Mouse (Mus musculus) layer of hippocampus, adult 11-12 months (tissue): Measurements from ENCODE around the gene Ppp1r15b.
A peak's percentile ranks its signal among the peaks of the same experiment; 100 is the strongest.

ENCODE experiments used
- DNase-seq: peaks from one replicate; pipeline ENCODE4 v3.0.0; 2022; ENCODE audit warnings: low spot score

Ppp1r15b gene

DNA sequence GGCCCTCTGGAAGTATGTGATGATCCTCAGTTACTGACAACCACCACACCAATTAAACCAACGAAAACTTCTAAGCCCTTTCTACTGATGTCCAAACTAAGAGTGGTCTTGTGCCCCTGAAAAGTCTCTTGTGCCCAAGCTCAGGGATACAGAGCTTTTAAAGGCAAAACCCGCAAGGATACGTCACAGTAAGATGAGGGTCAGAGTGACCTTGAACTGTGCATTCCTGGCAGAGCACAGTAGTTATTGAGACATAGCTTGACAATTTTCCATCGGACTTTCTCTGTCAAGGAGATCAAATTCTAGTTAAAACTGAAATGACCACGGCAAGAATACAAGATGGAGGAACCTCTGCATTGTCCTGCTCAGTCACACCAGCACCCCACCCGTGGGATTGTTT is 9.7 kb upstream of the Ppp1r15b start:
- no peak for DNase-seq

DNA sequence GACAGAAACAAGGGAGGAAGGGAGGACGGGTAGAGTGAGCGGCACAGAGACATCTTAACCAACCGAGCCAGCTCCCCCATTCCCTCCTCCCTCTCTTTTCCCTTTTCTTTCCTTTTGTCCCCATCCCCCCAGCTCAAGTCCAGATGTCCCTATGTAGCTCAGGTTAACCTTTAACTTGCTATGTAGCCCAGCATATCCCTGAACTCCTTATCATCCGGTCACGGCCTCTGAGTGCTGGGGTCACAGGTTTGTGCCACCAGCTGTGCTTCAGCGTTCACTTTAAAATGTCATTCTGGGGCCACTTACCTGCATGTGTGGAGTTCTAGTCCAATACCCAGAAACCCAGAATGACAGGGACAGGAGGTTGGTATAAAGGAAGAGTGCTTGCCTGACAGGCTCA is 6.8 kb upstream of the Ppp1r15b start:
- DNase-seq = no peak

DNA sequence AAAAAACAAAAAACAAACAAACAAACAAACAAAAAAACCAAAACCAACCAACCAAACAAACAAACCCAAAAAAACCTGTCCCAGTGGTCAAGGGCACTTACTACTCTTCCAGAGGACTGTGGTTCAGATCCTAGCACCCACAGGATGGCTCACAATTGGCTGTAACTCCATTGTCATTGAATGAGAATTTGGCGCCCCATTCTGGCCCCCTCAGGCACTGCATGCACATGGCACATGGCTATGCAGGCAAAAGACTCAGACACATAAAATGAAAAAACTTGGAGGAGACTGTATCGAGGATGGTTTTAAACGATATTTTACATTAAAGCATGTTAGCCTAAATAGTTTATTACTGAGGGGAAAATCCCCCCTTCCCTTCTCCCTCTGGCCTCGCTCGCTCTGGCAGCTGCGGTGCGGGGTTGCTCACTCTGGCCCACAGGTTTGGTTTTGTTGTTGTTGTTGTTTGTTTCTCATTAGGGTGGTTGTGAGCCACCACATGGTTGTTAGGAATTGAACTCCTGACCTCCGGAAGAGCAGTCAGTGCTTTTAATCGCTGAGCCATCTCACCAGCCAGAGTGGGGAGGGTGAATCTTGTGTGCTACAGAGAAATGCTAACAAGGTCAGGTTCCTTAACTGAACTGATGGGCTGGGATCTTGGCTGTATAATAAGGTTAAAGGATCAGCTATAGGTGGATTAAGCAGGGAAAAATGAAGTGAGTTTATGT is 5.1 kb upstream of the Ppp1r15b start:
- no peak for DNase-seq

DNA sequence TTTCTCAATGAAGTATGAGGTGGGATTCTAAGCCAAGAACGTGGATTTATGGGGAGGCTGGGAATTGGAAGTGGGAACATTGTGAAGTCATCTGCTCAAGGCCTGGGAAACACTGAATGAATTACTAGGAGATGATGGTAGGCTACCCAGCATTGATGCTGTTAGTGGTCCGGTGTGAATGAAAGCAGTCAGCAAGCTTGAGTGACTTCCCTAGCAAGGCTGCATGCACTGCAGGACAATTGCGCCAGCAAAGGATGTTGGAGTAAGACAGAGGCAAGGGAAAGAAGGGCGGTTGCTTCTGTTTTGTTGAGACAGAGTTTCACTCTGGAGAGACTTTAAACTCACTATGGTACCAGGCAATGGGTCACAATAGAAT is 4.6 kb upstream of the Ppp1r15b start:
- no peak for DNase-seq

DNA sequence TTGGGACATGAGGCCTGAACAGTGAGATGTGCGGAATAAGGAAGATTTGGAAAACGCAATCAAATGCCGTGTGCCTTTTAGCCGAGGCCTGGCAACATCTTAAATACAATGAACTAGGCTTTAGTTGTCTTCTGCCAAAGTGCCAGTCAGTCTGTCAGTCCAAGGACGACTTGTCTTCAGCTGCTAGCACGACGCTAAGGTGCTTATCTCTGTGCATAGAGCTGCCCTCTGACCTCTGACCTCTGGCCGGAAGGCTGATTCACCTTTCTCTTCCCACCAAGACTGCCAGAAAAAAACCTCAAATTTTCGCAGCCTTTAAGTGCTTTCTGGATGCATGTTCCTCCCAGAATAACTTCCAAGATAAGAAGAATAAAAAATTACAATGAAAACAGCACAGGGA is 3.6 kb upstream of the Ppp1r15b start:
- no peak for DNase-seq

DNA sequence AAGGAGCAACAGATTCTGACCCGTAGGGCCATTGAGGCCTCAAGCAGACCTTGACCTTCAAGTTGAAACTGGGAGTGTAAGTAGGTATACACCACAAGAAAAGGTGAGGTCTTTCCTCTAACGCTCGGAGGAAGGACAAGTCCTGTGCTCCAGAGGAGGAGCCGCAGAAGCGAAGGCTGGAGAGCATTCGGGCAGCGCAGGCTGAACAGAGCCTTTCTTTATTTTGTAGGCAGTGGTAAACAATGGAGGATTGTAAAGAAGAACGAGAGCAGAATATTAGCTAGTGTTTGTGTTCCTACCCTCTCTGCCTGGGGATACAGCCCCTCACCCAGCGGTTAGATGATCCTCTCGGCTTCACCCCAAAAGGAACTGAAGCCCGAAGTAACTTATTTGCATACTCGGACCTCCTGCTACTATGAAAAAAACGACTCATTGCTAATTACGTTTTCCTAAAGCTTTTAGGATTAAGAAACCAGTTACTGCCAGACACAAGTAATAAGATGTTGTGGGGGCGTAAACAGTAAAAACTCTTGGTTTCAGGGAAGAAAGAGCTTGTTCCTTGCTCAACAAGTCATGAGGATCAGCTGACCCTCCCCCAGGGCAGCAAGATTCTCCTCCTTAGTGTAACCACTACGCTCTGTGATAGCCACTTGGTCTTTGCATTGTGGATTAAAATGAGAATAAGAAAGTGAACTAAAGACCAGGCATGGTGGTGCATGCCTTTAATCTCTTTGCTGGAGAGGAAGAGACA is 1.3 kb upstream of the Ppp1r15b start:
- DNase-seq = peak; percentile 44

DNA sequence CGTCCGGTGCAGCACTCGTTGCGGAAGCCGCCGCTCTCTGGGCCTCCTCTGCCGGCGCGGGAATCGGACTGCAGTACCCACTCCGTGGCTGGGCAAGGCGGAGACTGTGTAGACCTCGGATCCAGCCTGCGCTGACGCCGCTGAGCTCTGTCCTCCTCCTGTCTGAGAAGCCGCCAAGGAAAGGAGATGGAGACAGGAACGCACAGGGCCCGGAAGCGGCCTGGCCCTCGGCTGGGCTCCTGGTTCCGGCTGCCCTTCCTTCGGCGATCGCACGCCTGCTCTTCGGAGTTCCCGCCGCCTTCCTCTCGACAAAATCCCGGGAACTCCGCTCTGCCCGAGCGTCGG is 590 bp downstream of the Ppp1r15b start:
- no peak for DNase-seq

DNA sequence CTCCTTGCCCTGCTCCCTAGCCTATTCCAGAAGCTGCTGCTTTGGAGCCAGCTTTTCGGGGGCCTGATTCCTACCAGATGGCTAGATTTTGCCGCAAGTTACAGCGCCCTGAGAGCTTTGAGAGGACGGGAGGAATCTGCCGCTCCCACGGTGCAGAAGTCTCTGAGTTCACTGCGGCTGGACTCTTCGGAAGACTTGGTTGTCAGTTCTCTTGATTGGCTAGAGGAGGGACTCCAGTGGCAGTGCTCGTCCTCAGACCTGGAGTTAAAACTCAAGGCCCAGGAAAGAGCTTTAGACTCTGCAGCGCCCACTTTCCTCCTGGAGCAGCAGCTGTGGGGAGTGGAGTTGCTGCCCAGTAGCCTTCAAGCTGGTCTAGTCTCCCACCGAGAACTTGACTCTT is 993 bp downstream of the Ppp1r15b start:
- DNase-seq = no peak

DNA sequence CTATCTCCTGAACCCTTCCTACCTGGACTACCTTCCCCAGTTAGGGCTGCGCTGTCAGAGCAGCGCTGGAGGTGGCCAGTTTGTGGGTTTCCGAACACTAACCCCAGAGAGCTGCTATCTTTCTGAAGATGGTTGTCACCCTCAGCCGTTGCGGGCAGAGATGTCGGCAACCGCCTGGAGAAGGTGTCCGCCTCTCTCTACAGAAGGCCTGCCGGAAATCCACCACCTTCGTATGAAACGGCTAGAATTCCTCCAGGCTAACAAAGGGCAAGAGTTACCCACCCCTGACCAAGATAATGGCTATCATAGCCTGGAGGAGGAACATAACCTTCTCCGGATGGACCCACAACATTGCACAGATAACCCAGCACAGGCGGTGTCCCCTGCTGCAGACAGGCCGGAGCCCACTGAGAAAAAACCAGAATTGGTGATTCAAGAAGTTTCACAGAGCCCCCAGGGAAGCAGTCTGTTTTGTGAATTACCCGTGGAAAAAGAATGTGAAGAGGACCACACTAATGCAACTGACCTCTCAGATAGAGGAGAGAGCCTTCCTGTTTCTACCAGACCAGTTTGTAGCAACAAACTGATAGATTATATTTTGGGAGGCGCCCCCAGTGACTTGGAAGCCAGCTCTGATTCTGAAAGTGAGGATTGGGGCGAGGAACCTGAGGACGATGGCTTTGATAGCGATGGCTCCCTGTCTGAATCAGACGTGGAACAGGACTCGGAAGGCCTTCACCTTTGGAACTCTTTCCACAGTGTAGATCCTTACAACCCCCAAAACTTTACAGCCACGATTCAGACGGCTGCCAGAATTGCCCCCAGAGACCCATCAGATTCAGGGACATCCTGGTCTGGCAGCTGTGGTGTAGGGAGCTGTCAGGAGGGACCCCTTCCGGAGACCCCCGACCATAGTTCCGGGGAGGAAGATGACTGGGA is 1.7 kb downstream of the Ppp1r15b start:
- no peak for DNase-seq

DNA sequence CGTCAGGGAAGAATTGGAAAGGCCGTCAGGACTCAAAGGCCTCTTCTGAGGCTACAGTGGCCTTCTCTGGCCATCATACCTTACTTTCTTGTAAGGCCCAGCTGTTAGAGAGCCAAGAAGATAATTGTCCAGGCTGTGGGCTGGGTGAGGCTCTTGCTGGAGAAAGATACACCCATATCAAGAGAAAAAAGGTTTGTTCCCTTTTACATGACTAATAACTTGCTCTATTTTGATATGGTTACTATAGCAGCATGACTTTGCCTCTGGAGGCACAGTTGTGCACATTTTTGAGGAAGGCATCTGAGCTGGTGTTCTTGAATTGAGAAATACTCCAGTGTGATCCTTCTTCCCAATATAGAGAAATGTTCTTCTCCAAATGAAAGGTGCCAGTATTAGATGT is 2.5 kb downstream of the Ppp1r15b start:
- DNase-seq = no peak

DNA sequence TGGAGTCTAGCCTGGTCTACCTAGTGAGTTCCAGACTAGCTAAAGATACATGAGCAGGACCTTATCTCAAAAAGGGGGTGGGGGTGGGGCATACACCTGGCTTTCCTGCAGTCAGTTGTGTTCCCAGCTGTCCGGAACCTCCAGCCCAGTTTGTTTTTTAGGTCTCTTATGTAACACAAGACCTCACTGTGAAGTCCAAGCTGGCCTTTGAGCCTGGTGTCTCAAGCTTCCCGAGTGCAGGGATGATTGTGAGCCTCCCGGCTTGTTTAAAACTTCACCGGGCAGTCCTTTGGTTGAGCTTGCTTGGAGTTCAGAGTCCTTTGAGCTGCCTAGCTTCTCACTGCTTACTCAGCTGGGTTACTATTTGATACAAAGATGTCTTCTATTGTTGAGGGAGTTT is 3.1 kb downstream of the Ppp1r15b start:
- no peak for DNase-seq

DNA sequence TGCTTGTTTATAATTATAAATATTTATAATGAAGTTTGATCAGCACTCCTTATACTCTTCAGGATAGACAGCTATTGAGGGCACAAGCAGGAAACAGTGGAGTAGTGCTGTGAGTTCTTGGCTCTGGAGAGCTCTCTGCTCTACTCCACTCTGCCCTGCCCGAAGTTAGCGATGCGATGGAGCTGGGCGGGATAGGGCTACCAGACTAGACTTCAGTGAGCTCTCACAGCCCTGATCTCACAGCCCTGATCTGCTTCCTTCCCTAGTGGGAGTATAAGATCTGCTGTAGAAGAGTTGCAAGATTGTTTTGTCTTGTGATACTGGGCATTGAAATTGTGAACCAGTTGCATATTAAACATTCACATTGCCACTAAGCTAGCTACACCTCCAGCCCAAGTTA is 3.9 kb downstream of the Ppp1r15b start:
- DNase-seq = no peak

DNA sequence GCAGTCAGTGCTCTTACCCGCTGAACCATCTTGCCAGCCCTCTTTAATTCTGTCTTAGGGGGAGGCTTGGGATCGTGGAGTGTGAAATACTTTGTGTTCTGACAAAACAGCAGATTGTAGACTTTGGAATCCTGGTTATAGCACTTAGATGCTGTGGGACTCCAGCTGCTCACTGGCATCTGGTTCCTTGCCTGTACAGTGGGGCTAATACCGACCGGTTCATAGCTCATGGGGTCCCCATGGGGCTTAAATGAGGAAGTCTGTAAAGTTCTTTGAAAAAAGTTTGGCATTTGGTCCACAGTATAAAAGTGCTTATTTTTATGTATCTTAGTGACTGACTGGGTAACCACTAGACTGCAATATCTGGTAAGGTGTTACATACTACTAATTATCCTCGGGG is 4.9 kb downstream of the Ppp1r15b start:
- no peak for DNase-seq

DNA sequence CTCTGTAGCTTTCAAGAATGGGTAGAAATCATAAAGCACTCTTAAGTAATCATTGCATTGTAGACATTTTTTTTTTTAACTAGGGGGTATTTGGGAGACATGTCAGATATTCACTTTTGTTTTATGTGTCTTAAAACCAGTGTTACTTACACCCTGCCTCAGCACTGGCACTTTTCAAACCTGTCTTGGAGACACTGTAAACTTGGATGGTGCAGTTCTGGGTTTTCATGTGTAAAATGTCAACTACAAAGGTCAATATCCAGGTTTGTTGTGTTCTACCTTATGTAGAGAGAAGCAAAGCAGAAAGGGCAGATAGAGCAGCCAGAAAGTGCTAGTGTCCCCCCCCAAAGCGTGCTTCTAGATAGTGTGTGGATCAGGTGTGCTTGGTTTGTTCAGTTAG is 7.5 kb downstream of the Ppp1r15b start:
- no peak for DNase-seq

DNA sequence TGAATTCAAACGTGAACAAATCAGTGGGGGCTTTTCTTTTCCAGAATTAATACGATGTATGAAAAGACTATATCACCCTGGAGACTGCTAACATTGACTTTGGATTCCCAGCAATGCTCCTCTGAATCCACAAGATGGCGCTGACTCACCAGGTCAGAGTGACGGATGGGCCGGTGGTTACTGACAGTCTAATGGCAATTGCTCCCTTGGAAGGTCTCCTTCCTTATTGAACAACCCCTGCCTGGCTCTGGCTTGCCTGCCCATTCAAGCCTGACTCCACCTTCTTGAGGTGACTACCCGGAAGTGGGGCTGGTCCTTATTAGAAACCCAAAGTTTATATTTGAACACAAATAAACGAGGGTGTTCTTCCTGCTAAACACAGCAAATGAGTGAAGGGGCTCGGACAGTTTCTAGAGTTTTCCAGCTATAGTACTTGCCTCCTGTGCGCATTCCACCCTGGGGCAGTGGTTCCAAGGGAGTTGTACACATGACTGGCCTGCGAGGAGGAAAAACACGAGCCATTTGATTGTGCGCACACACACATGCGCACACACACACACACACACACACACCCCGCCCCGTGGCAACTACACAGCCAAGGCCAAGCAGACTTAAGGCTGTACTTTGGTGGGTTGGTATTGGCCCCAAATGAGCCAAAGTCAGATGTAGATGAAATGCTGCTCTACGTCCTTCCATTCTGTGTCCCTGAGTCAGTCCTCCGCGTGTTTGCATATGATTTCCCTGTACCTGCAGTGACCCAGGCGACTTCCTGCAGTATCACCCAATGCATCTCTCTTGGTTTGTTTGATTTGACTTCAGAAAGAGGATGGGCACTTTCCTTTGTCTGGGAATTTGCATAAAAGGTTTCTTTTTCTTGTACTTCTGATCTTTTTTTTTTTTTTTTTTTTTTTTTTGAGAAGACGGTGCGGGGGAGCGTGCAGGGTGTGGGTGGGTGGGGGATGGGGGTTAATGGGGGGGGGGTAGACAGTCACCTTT is 15.4 kb downstream of the Ppp1r15b start:
- DNase-seq = peak; percentile 47

DNA sequence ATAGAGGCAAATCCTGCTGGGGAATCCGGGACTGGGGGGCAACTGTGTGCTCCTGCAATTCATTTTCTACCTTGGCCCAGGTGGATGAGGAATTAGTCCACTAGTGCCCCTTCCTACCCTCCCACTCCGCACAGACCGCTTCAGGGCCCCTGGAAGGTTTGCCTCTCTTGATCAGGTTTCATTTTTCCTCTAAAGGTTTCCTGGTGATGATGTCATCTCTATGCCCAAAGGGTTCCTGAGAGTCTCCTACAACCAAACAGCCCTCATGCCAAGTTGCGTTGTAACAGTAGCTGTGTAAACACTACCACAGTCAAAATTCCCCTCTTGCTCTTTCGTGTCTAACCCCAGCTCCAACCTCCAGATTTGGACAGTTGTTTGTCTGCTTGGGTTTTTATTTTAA is 16.4 kb downstream of the Ppp1r15b start:
- no peak for DNase-seq

DNA sequence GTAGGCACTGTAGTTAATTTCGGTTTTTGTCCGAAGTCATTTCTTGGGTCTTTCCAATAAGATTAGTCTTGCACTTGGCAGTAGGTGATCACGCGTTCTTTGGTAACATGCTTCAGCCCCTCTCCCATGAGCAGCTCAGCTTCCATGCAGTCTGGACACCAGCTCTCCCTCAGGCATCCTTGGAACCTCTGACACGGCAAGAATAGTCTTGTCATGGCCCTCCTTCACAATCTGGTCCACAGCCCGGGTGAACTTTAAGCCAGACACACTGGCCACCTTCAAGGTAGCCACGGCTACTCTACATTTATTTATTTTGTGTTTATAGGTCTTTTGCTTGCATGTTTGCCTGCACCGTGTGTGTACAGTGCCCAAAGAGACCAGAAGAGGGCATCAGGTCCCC is 17.2 kb downstream of the Ppp1r15b start:
- DNase-seq = no peak

DNA sequence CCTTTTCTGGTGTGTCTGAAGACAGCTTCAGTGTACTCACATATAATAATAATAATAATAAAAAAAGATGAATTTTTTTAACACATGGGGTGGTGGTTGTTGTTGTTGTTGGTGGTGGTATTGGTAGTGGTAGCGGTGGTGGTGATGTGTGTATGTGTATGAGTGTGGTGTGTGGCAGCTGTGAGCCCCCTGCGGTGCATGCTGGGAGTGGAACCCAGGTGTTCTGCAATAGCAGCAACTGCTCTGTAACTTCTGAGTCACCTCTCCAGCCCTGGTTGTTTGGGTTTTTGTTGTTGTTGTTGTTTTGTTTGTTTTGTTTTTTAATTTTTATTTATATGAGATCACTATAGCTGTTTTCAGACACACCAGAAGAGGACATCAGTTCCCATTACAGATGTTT is 19.6 kb downstream of the Ppp1r15b start:
- DNase-seq = no peak

DNA sequence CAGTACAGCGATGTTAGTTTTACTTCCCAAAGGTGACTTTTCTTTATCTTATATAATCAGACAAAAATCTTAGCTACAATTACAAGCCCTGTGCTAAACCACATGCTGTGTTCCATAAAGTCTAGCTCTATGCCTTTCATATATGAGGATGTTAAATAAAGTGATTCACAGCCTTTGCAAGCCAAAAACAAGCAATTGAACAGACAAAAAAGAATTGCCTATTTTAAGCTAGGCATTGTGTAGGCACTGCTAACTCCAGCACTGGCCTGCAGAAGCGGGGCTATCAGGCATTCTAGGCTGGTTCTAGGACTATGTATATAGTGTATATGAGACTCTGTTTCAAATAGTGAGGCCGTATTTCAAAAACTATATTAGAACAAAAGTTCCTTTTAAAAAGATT is 21.3 kb downstream of the Ppp1r15b start:
- DNase-seq = no peak

DNA sequence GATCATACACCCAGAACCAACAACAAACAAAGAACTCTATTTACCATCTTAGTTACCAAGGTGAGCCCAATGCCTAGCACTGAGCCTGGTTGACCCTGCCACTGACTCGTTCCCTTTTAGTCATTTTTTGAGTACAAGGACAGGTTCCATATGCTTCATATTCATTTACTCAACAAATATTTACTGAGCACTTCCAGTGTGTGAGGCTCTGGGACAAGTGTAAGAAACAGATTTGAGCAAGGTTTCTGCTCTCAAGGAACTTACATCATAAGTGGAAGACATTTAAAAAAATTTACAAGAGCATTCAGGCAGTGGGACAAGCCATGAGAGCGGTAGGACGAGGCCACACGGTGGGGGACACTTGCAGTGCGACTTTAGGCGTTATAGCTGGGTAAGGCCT is 24.3 kb downstream of the Ppp1r15b start:
- no peak for DNase-seq

DNA sequence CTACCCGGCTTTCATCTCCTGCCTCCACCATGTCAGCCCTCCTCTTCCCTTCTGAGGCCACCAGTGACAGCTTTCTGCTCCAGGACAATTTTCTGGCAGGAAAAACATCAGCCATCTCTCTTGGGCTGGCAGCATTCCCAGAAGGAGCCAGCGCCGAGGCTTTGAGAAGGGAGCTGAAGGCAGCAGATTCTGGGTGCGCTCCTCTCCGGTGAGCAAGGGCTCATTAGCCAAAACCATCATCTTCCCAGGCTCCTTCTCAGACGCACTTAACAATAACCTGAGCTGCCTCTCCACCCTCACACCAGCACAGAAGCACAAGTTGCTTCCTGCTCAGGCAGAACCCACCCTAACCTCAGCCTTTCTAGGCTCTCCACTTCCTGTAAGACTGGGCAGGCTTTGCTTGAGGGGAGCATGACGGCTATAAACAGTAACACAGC is 28.2 kb downstream of the Ppp1r15b start:
- peak; percentile 43 for DNase-seq

DNA sequence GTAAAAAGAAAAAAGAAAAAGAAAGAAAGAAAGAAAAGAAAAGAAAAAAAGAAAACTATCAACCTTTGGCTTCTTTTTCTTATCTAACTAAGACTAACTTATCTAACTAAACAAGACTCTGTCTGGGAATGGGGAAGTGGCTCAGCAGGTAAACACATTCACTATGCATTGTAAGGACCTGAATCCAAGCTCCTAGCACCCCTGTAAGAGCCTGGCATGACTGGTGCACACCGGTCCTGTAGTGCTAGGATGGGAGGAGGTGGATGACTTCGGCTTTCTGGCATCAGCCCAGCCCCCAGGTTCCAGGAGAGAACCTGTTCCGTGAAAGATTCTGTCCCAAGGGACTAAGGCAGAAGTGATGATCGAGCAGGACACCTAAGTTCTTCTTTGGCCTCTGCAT is 30.6 kb downstream of the Ppp1r15b start:
- DNase-seq = no peak
